Mouse (Mus musculus): Measurements from ENCODE around the gene 4930535I16Rik. TPM values are rescaled to one million over a fixed set of nuclear protein-coding genes. Genes with fewer than 3 reads are reported as not detected.

Gene 4930535I16Rik
- polyA plus RNA-seq (2015; fragmentation: Nextera tagmentation; extraction: Ambion mirVana): not detected in 2 replicates

- H3K4me2 ChIP-seq (ENCODE audit: low read depth, low read length): peak within 1 kb of the TSS; percentile 76
- H3K4me3 ChIP-seq (replicated peaks; ENCODE audit: low read length): peak within 1 kb of the TSS; percentile 99
- H3K27me3 ChIP-seq (ENCODE audit: control insufficient read depth, insufficient read depth, low read length): no peaks in the 10 kb centered on the region
- WGBS: under 1% methylated on average over 57 of the region's 63 CpGs
- H3K36me3 ChIP-seq (ENCODE audit: control insufficient read depth, insufficient read depth, low read length): 0 out of 2 replicates have a peak, but pooled peaks cover 6% of the 10 kb centered on the region
- H3K9me3 ChIP-seq (replicated peaks; ENCODE audit: control insufficient read depth, low read length): no peaks in the 10 kb centered on the region
- H3K4me1 ChIP-seq (ENCODE audit: control insufficient read depth, insufficient read depth, low read length): peaks cover 16% of the 10 kb centered on the region
- peak within 1 kb of the TSS; percentile 97 for H3K9ac ChIP-seq (ENCODE audit: low read length)
- peak; percentile 58; the same call in 1 of the 2 replicates for ATAC-seq (ENCODE audit: insufficient read depth, low FRiP score)
- peak within 1 kb of the TSS; percentile 90 for H3K27ac ChIP-seq (ENCODE audit: low read length)
Measured at GRCm38 (mm10) chr4:123917548-123918140, at the start of gene 4930535I16Rik. Gene 4930535I16Rik (minus strand): TSS chr4:123918022.

- H3K4me2 ChIP-seq (ENCODE audit: low read depth, low read length): no peak overlapping the region
- no peaks in the 10 kb centered on the region for H3K36me3 ChIP-seq (ENCODE audit: control insufficient read depth, insufficient read depth, low read length)
- no peak overlapping the region for H3K9ac ChIP-seq (ENCODE audit: low read length)
- H3K27me3 ChIP-seq (ENCODE audit: control insufficient read depth, insufficient read depth, low read length): no peaks in the 10 kb centered on the region; the same call in 1 of the 2 replicates
- H3K9me3 ChIP-seq (replicated peaks; ENCODE audit: control insufficient read depth, low read length): no peaks in the 10 kb centered on the region
- ATAC-seq (ENCODE audit: insufficient read depth, low FRiP score): no peak
- no peak overlapping the region for H3K4me3 ChIP-seq (replicated peaks; ENCODE audit: low read length)
- no peaks in the 10 kb centered on the region for H3K4me1 ChIP-seq (ENCODE audit: control insufficient read depth, insufficient read depth, low read length)
- WGBS: 62% methylated on average over 9 of the region's 9 CpGs
- no peak overlapping the region for H3K27ac ChIP-seq (ENCODE audit: low read length)
Measured at GRCm38 (mm10) chr4:123962721-123963120, 44.9 kb upstream of the 4930535I16Rik start.

- H3K9ac ChIP-seq (ENCODE audit: low read length): no peak overlapping the region
- no peak overlapping the region for H3K4me3 ChIP-seq (replicated peaks; ENCODE audit: low read length)
- no peak overlapping the region for H3K27ac ChIP-seq (ENCODE audit: low read length)
- ATAC-seq (ENCODE audit: insufficient read depth, low FRiP score): no peak
- no peaks in the 10 kb centered on the region; the same call in 1 of the 2 replicates for H3K27me3 ChIP-seq (ENCODE audit: control insufficient read depth, insufficient read depth, low read length)
- peaks cover 4% of the 10 kb centered on the region; the same call in 1 of the 2 replicates for H3K4me1 ChIP-seq (ENCODE audit: control insufficient read depth, insufficient read depth, low read length)
- WGBS: 37% methylated on average over 4 of the region's 4 CpGs
- no peaks in the 10 kb centered on the region for H3K36me3 ChIP-seq (ENCODE audit: control insufficient read depth, insufficient read depth, low read length)
- H3K9me3 ChIP-seq (replicated peaks; ENCODE audit: control insufficient read depth, low read length): no peaks in the 10 kb centered on the region
- no peak overlapping the region for H3K4me2 ChIP-seq (ENCODE audit: low read depth, low read length)
Measured at GRCm38 (mm10) chr4:123960955-123961354, 43.1 kb upstream of the 4930535I16Rik start.

- Histone ChIP-seq H3K9ac (ENCODE audit: low read length) (no peak overlapping the region), H3K4me3 (replicated peaks; ENCODE audit: low read length) (no peak overlapping the region), H3K4me2 (ENCODE audit: low read depth, low read length) (no peak overlapping the region), H3K36me3 (ENCODE audit: control insufficient read depth, insufficient read depth, low read length) (no peaks in the 10 kb centered on the region), H3K9me3 (replicated peaks; ENCODE audit: control insufficient read depth, low read length) (no peaks in the 10 kb centered on the region), H3K27ac (ENCODE audit: low read length) (no peak overlapping the region), H3K4me1 (ENCODE audit: control insufficient read depth, insufficient read depth, low read length) (peaks cover 4% of the 10 kb centered on the region; the same call in 1 of the 2 replicates), H3K27me3 (ENCODE audit: control insufficient read depth, insufficient read depth, low read length) (no peaks in the 10 kb centered on the region; the same call in 1 of the 2 replicates)
- ATAC-seq (ENCODE audit: insufficient read depth, low FRiP score): no peak
- WGBS: 62% methylated on average over 4 of the region's 4 CpGs
Measured at GRCm38 (mm10) chr4:123957891-123958290, 40.1 kb upstream of the 4930535I16Rik start.

DNA sequence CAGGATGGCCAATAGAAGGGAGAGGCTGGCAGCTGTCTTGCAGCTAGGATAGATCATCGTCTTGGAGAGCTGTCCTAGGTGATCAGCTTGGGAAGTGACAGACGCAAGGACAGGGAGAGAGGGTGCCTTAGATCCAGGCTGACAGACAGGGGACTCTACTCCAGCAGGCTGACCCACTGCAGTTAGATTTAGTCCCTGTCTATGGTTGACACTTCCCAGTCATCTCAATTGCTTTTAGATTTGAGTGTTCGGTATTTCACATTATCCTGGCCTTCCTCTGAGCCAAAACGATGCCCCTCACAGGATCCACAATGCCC is 39.6 kb upstream of the 4930535I16Rik start:
- H3K9ac ChIP-seq (ENCODE audit: low read length): no peak overlapping the region
- peak overlapping the region; percentile 12; the same call in 1 of the 2 replicates for H3K4me3 ChIP-seq (replicated peaks; ENCODE audit: low read length)
- no peak for ATAC-seq (ENCODE audit: insufficient read depth, low FRiP score)
- H3K27ac ChIP-seq (ENCODE audit: low read length): no peak overlapping the region
- no peaks in the 10 kb centered on the region for H3K36me3 ChIP-seq (ENCODE audit: control insufficient read depth, insufficient read depth, low read length)
- H3K4me2 ChIP-seq (ENCODE audit: low read depth, low read length): peak overlapping the region; percentile 48; the same call in 1 of the 2 replicates
- H3K9me3 ChIP-seq (replicated peaks; ENCODE audit: control insufficient read depth, low read length): no peaks in the 10 kb centered on the region
- H3K4me1 ChIP-seq (ENCODE audit: control insufficient read depth, insufficient read depth, low read length): peaks cover 4% of the 10 kb centered on the region; the same call in 1 of the 2 replicates
- H3K27me3 ChIP-seq (ENCODE audit: control insufficient read depth, insufficient read depth, low read length): no peaks in the 10 kb centered on the region; the same call in 1 of the 2 replicates
- WGBS: 58% methylated on average over 4 of the region's 4 CpGs

DNA sequence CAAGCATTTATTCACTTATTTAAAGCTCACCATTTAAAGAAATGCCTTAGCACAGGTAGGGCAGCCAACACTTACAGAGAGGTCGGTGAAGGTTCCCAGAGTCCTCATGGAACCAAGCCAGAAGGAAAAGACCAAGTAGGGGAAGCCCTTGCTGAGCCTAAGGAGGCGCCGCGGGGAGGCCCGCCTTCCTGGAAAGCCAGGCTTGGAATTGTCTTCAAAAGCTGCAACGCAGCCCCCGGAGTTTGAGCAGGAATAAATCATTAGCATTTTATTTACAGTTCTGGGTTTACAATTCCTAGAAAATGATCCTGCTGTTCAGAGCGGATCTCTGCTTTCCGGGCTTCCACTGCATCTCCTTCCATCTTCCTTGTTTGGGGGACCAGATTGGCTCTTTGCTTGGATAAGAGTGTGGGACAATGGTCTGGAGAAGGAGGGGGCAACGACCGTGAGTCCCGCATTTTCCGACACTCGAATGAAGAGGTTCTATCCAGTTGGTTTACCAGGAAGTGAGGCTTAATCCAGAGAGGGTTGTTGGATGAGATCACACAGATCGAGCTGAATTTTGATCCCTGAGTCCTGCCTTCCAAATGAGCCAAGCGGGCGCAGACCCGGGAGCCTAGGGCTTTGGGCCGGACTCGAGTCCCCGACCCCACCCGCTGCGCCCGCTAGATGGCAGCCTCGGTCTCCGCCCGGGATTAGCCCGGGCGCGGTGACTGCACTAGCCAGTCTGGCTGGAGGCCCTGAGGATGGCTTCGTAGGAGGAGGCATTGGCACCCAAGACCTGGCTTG is 39.1 kb upstream of the 4930535I16Rik start:
- Histone ChIP-seq H3K4me2 (ENCODE audit: low read depth, low read length) (peak overlapping the region; percentile 48), H3K9me3 (replicated peaks; ENCODE audit: control insufficient read depth, low read length) (no peaks in the 10 kb centered on the region), H3K4me3 (replicated peaks; ENCODE audit: low read length) (peak overlapping the region; percentile 12), H3K4me1 (ENCODE audit: control insufficient read depth, insufficient read depth, low read length) (peaks cover 4% of the 10 kb centered on the region; the same call in 1 of the 2 replicates), H3K9ac (ENCODE audit: low read length) (peak overlapping the region; percentile 20; the same call in 1 of the 2 replicates), H3K27ac (ENCODE audit: low read length) (no peak overlapping the region), H3K36me3 (ENCODE audit: control insufficient read depth, insufficient read depth, low read length) (no peaks in the 10 kb centered on the region), H3K27me3 (ENCODE audit: control insufficient read depth, insufficient read depth, low read length) (no peaks in the 10 kb centered on the region; the same call in 1 of the 2 replicates)
- 4% methylated on average over 31 of the region's 31 CpGs for WGBS
- ATAC-seq (ENCODE audit: insufficient read depth, low FRiP score): peak; percentile 52; the same call in 1 of the 2 replicates

DNA sequence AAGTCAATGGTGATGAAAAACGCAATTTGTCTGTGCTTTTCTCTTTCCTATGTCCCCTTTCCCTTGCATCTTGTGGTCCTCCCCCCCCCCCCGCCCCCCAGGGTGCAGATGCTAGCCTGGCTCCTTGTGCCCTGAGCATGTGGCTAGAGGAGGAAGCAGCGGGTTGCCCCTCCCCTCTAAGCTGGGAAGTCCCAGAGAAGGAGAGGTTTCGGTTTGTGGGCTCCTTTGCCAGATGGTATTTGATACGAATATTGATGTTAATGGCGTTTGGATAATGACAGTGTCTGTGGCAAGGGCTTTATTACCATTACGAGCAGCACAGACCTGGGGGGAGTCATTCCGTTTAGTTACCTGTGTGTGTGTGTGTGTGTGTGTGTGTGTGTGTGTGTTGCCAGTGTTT is 34.2 kb upstream of the 4930535I16Rik start:
- Histone ChIP-seq H3K27me3 (ENCODE audit: control insufficient read depth, insufficient read depth, low read length) (no peaks in the 10 kb centered on the region), H3K36me3 (ENCODE audit: control insufficient read depth, insufficient read depth, low read length) (no peaks in the 10 kb centered on the region), H3K4me2 (ENCODE audit: low read depth, low read length) (no peak overlapping the region), H3K9me3 (replicated peaks; ENCODE audit: control insufficient read depth, low read length) (no peaks in the 10 kb centered on the region), H3K9ac (ENCODE audit: low read length) (no peak overlapping the region), H3K4me1 (ENCODE audit: control insufficient read depth, insufficient read depth, low read length) (peaks cover 4% of the 10 kb centered on the region; the same call in 1 of the 2 replicates), H3K27ac (ENCODE audit: low read length) (no peak overlapping the region), H3K4me3 (replicated peaks; ENCODE audit: low read length) (no peak overlapping the region)
- 54% methylated on average over 7 of the region's 8 CpGs for WGBS
- no peak for ATAC-seq (ENCODE audit: insufficient read depth, low FRiP score)

- Histone ChIP-seq H3K4me3 (replicated peaks; ENCODE audit: low read length) (no peak overlapping the region; the same call in 1 of the 2 replicates), H3K4me2 (ENCODE audit: low read depth, low read length) (peak overlapping the region; percentile 26; the same call in 1 of the 2 replicates), H3K9me3 (replicated peaks; ENCODE audit: control insufficient read depth, low read length) (no peaks in the 10 kb centered on the region), H3K27me3 (ENCODE audit: control insufficient read depth, insufficient read depth, low read length) (no peaks in the 10 kb centered on the region), H3K27ac (ENCODE audit: low read length) (no peak overlapping the region), H3K4me1 (ENCODE audit: control insufficient read depth, insufficient read depth, low read length) (no peaks in the 10 kb centered on the region), H3K36me3 (ENCODE audit: control insufficient read depth, insufficient read depth, low read length) (no peaks in the 10 kb centered on the region), H3K9ac (ENCODE audit: low read length) (no peak overlapping the region)
- WGBS: 59% methylated on average over 10 of the region's 10 CpGs
- peak; percentile 79; the same call in 1 of the 2 replicates for ATAC-seq (ENCODE audit: insufficient read depth, low FRiP score)
Measured at GRCm38 (mm10) chr4:123949649-123950048, 31.8 kb upstream of the 4930535I16Rik start.

- H3K9me3 ChIP-seq (replicated peaks; ENCODE audit: control insufficient read depth, low read length): no peaks in the 10 kb centered on the region
- 70% methylated on average over 6 of the region's 6 CpGs for WGBS
- no peak for ATAC-seq (ENCODE audit: insufficient read depth, low FRiP score)
Measured at GRCm38 (mm10) chr4:123948901-123949300, 31.1 kb upstream of the 4930535I16Rik start.

More at GRCm38 (mm10) chr4:123948901-123949300, 31.1 kb upstream of the 4930535I16Rik start:
- Histone ChIP-seq H3K4me3 (replicated peaks; ENCODE audit: low read length) (no peak overlapping the region), H3K9ac (ENCODE audit: low read length) (no peak overlapping the region), H3K36me3 (ENCODE audit: control insufficient read depth, insufficient read depth, low read length) (no peaks in the 10 kb centered on the region), H3K4me2 (ENCODE audit: low read depth, low read length) (no peak overlapping the region), H3K27me3 (ENCODE audit: control insufficient read depth, insufficient read depth, low read length) (no peaks in the 10 kb centered on the region), H3K27ac (ENCODE audit: low read length) (no peak overlapping the region), H3K4me1 (ENCODE audit: control insufficient read depth, insufficient read depth, low read length) (no peaks in the 10 kb centered on the region)

All from stomach, embryonic 16.5 days (tissue).